Mouse (Mus musculus) embryo, embryonic 9.5 days (tissue): ENCODE results near the gene Tmem207.
"Not testable (repeated sequence)": the region's sequence is repeated elsewhere in the genome, so short reads cannot be mapped to it uniquely, and the experiment has no call there.

Source experiments
- DNase-seq: peaks from one replicate; pipeline ENCODE4 v3.0.0-alpha.2; 2017; ENCODE audit errors: extremely low spot score

Tmem207 gene

GRCm38 (mm10) chr16:26526669-26527068, at the start of gene Tmem207:
TSS of gene Tmem207 (minus strand) at chr16:26526769.
- DNase-seq, result no peak

- no peak for DNase-seq
Observed at GRCm38 (mm10) chr16:26574173-26574572, 47.6 kb upstream of the Tmem207 start.

- DNase-seq, result no peak
Observed at GRCm38 (mm10) chr16:26571836-26572235, 45.3 kb upstream of the Tmem207 start.

- DNase-seq, result no peak
Observed at GRCm38 (mm10) chr16:26569387-26569978, 42.9 kb upstream of the Tmem207 start.

- no peak for DNase-seq
Observed at GRCm38 (mm10) chr16:26562771-26563170, 36.2 kb upstream of the Tmem207 start.

GRCm38 (mm10) chr16:26561743-26562142, 35.2 kb upstream of the Tmem207 start:
- DNase-seq, result no peak

GRCm38 (mm10) chr16:26558797-26559196, 32.2 kb upstream of the Tmem207 start:
- DNase-seq, result no peak

GRCm38 (mm10) chr16:26552234-26552633, 25.7 kb upstream of the Tmem207 start:
- DNase-seq, result no peak

GRCm38 (mm10) chr16:26549221-26549620, 22.7 kb upstream of the Tmem207 start:
- DNase-seq, result no peak

- no peak for DNase-seq
Observed at GRCm38 (mm10) chr16:26546879-26547206, 20.3 kb upstream of the Tmem207 start.

- DNase-seq, result no peak
Observed at GRCm38 (mm10) chr16:26546170-26546878, 19.8 kb upstream of the Tmem207 start.

- DNase-seq, result no peak
Observed at GRCm38 (mm10) chr16:26532287-26532686, 5.7 kb upstream of the Tmem207 start.

GRCm38 (mm10) chr16:26530451-26530850, 3.9 kb upstream of the Tmem207 start:
- DNase-seq, result no peak

- no peak for DNase-seq
Observed at GRCm38 (mm10) chr16:26527931-26528666, 1.5 kb upstream of the Tmem207 start.

- DNase-seq, result no peak
Observed at GRCm38 (mm10) chr16:26525832-26526231, 737 bp downstream of the Tmem207 start.

- DNase-seq, result peak; percentile 20
Observed at GRCm38 (mm10) chr16:26519596-26519995, 7.0 kb downstream of the Tmem207 start.

GRCm38 (mm10) chr16:26504961-26505360, 21.6 kb downstream of the Tmem207 start:
- no peak for DNase-seq

GRCm38 (mm10) chr16:26500738-26501137, 25.8 kb downstream of the Tmem207 start:
- DNase-seq, result no peak

GRCm38 (mm10) chr16:26499705-26500104, 26.9 kb downstream of the Tmem207 start:
- not testable (repeated sequence) for DNase-seq

- peak; percentile 5 for DNase-seq
Observed at GRCm38 (mm10) chr16:26495721-26496120, 30.8 kb downstream of the Tmem207 start.

- DNase-seq, result no peak
Observed at GRCm38 (mm10) chr16:26471254-26471653, 55.3 kb downstream of the Tmem207 start.

- no peak for DNase-seq
Observed at GRCm38 (mm10) chr16:26466535-26466934, 60.0 kb downstream of the Tmem207 start.

- no peak for DNase-seq
Observed at GRCm38 (mm10) chr16:26462835-26463234, 63.7 kb downstream of the Tmem207 start, which contains the start of gene Cldn16. TSS of gene Cldn16 (plus strand) at chr16:26463135.
